In genomic region chr5:149585910-149586309, GRCm38 (mm10) we compare ENCODE assay signal across 10 mouse cellular contexts. TPM values are rescaled to one million over a fixed set of nuclear protein-coding genes. Genes with fewer than 3 reads are reported as not detected.
DNase-seq lines count a peak whose midpoint lies in the region; ATAC-seq and TF ChIP-seq lines count a peak whose summit lies in the region.
"Had no signal": no experiment of that assay in that cellular context is flagged by ENCODE, and none has a peak within 500 bp of the region (broad histone marks: within the 10 kb centered on the region; RNA-seq: fewer than 3 reads in every experiment).

No protein-coding gene starts in this region.

- H3K9me3 ChIP-seq in kidney, embryonic 14.5 days (ENCODE audit: control insufficient read depth, low read length), result no peaks in the 10 kb centered on the region

- H3K9ac ChIP-seq in kidney, embryonic 14.5 days (ENCODE audit: low read depth, low read length), result no peak overlapping the region

- no peak overlapping the region for H3K27ac ChIP-seq in kidney, adult 2 months (ENCODE audit: insufficient read depth, low read depth, low read length)
- H3K27ac ChIP-seq in kidney, embryonic 14.5 days (ENCODE audit: low read depth, low read length), result no peak overlapping the region
- H3K27ac ChIP-seq: macrophage had no signal

- no peaks in the 10 kb centered on the region for H3K27me3 ChIP-seq in kidney, adult 2 months (replicated peaks; ENCODE audit: control insufficient read depth, insufficient read depth, low read length)
- H3K27me3 ChIP-seq in kidney, embryonic 14.5 days (ENCODE audit: control insufficient read depth, insufficient read depth, low read length), result no peaks in the 10 kb centered on the region

- WGBS in kidney, adult 2 months, result 77% methylated on average over 10 of the region's 10 CpGs
- WGBS in kidney, embryonic 14.5 days, result 77% methylated on average over 10 of the region's 10 CpGs

- H3K36me3 ChIP-seq in kidney, adult 2 months (ENCODE audit: control insufficient read depth, insufficient read depth, low read length), result no peaks in the 10 kb centered on the region
- H3K36me3 ChIP-seq in kidney, embryonic 14.5 days (ENCODE audit: control insufficient read depth, insufficient read depth, low read length), result no peaks in the 10 kb centered on the region

- no peak overlapping the region for H3K4me2 ChIP-seq in kidney, embryonic 14.5 days (replicated peaks; ENCODE audit: low read depth, low read length)

- ATAC-seq in kidney, embryonic 14.5 days (ENCODE audit: low FRiP score, low TSS enrichment), result no peak

- no peaks in the 10 kb centered on the region; the same call in 1 of the 2 replicates for H3K4me1 ChIP-seq in kidney, adult 2 months (ENCODE audit: control insufficient read depth, insufficient read depth, low read length)
- peaks cover 4% of the 10 kb centered on the region; the same call in 1 of the 2 replicates for H3K4me1 ChIP-seq in kidney, embryonic 14.5 days (ENCODE audit: control insufficient read depth, insufficient read depth, low read length)

- no peak; the same call in 1 of the 2 replicates for TF ChIP-seq CTCF in kidney, adult 2 months (conservative IDR thresholded peaks at IDR 0.05; ENCODE audit: insufficient read depth, insufficient read length, low read depth, low read length)

- no peak for TF ChIP-seq POLR2A in kidney, adult 2 months (IDR thresholded peaks at IDR 0.05; ENCODE audit: low read depth, low read length)

- no peak overlapping the region for H3K4me3 ChIP-seq in kidney, adult 2 months (ENCODE audit: insufficient read depth, low read depth, low read length)
- no peak overlapping the region for H3K4me3 ChIP-seq in kidney, embryonic 14.5 days (ENCODE audit: low read length)

- DNase-seq in kidney, adult 2 months, result peak; percentile 46
- DNase-seq in CD4-positive helper T cell, adult 2 months (ENCODE audit: low read depth, low spot score), result peak; percentile 33
- peak; percentile 84 for DNase-seq in R1 (ENCODE audit: low read depth, low spot score)
- peak; percentile 22 for DNase-seq in kidney, postnatal 14 days
- DNase-seq in T-cell, adult 2 months (ENCODE audit: low spot score), result no peak
- no peak for DNase-seq in ovary, postnatal 36 days (ENCODE audit: low spot score)
- no peak for DNase-seq in layer of hippocampus, adult 18-20 months (ENCODE audit: low spot score in 2 of 2)

RNA-seq across cellular contexts. Expression of gene Hsph1, which starts 50.3 kb away (rescaled TPM):
- 21.7 and 24.0 TPM in 2 replicates for polyA plus RNA-seq in kidney, adult 2 months (2012; rRNA removed)
- 35.4 and 68.4 TPM in 2 replicates for polyA plus RNA-seq in kidney, embryonic 14.5 days (2014; fragmentation: Nextera tagmentation; extraction: Ambion mirVana)
- 100 to 1,000 TPM; 380 to 402 TPM for total RNA-seq in layer of hippocampus, adult 18-20 months (2021)

RNA-seq across cellular contexts. Expression of gene Wdr95, which starts 57.4 kb away (rescaled TPM):
- polyA plus RNA-seq in kidney, adult 2 months (2012; rRNA removed), result 0.03 TPM in 1 of 2 replicates, not detected in the other
- not detected in 2 replicates for polyA plus RNA-seq in kidney, embryonic 14.5 days (2014; fragmentation: Nextera tagmentation; extraction: Ambion mirVana)
- total RNA-seq in layer of hippocampus, adult 18-20 months (2021), result under 1 TPM; 0.12 to 0.13 TPM
- total RNA-seq: adrenal gland, postnatal 4 days had no signal
- polyA plus RNA-seq: macrophage had no signal

Comparison
In these comparisons a context has a peak if more than half of its experiments do, and no peak if none do; other contexts are left out.
1. DNase-seq: peak in kidney, adult 2 months (single experiment), CD4-positive helper T cell, adult 2 months (single experiment), R1 (single experiment) and kidney, postnatal 14 days (single experiment); none in T-cell, adult 2 months (single experiment), ovary, postnatal 36 days (single experiment) and layer of hippocampus, adult 18-20 months (0 of 2).